Mouse (Mus musculus): ENCODE data around the gene Lyl1.

- TF ChIP-seq MAX (IDR thresholded peaks at IDR 0.05): no peak
- no peak for TF ChIP-seq CTCF (IDR thresholded peaks at IDR 0.05; ENCODE audit: control insufficient read depth, insufficient read depth, insufficient read length)
- TF ChIP-seq USF1 (IDR thresholded peaks at IDR 0.05; ENCODE audit: low read depth): no peak
Measured at GRCm38 (mm10) chr8:84706610-84707266, 5.5 kb downstream of the Lyl1 start.

Data from C2C12 (cell line).